Mouse (Mus musculus) retina, postnatal 1 day (tissue): ENCODE measurements around the gene Hpse2.
A peak's percentile ranks its signal among the peaks of the same experiment; 100 is the strongest.
"Not testable (repeated sequence)": the region's sequence is repeated elsewhere in the genome, so short reads cannot be mapped to it uniquely, and the experiment has no call there.

Source experiments
- DNase-seq: peaks from one replicate; pipeline ENCODE4 v3.0.0-alpha.2; 2012

Hpse2 gene

DNA sequence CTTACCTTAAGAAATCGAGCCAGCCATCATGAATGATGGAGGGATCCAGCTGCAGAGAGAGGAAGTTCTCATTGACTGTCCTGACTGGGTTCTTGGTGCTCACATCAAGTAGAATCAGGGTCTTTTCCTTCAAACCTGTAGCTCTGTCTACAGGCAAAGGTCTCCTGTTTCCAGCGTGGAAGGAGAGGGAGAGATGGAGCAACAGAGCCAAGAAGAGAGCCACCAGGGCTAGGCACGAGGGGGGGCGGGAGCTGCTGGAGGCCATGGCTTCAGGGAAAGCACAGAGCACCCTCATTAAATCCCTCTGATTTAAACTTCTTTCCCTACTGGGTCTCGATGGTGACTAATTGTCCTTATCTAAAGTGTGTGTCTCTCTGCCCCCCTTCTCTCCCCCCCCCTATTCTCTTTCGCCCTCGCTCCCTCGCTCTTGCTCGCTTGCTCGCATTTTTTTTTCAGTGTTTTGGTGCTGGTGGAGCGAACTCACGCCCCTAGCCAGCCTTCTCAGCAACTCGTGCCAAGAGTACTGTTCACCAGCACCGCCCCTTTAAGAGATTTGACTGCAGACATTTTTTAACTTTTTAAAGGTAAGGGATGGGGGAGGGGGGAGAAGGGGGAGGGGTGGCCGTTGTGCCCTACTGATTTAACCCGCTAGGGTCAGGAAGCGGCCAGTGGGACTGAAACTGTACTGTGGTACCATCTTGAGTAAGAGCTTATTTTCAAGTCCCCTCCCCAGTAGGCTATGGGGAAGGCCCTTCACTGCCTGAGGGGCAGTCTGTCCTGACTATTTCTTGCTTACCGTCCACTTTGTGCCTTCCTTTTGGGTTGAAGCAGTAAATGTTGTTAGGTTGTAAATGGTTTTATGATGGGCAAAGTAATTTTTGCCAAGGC lies at the start of gene Hpse2:
Gene Hpse2 (minus strand): TSS at position 339 of the 888 bp plus-strand sequence.
- DNase-seq: peak; percentile 40

DNA sequence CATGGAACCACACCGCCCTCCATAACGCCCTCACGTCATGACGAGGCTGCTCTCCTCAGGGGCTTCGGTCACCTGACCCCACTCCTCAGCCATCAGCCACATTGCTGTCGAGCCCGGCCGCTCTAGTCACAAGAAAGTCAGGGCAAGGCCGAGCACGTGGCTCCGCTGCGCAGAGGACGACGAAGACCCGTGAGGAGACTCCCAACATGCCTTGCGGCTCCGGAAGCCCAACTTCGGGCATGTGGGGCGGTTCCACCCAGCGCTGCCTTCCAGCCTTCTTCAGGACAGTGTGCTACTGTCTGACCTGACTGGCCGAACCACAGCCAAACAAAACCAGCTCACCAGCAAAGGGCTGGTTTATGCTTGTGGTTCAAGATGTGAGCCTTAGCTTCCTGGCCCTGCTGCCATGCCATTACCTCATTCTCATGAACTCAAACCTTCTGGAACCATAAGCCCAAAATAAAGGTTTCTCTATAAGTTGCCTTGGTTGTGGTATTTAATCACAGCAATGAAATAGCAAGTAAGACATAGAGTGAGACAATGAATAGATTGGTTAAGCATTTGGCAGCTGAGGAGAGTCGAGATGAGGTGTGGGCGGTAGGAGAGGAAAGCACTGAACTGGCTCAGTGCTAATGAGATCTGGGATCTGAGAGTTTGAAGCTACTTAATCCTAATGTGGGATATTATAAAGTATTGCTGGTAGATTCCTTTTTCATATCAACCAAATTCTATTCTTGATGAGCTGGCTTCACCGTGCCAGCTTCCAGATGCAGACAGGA lies 39.5 kb upstream of the Hpse2 start:
- DNase-seq: no peak

DNA sequence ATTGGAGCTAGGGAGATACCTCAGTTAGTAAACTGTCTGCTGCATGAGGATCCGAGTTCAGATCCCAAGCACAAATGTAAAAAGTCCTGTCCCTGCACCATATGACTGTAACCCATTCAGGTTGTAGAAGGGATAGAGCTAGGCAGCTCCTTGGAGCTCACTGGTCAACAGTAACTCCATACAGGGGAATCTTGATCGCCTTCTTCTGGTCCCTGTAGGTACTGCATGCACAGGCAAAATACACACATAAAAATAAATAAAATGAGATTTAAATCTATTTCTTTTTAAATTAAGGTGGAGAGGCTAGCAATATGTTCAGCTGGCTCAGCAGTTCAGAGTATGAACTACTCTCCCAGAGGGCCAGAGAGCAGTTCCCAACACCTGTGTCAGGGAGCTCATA lies 35.9 kb upstream of the Hpse2 start:
- DNase-seq: no peak

DNA sequence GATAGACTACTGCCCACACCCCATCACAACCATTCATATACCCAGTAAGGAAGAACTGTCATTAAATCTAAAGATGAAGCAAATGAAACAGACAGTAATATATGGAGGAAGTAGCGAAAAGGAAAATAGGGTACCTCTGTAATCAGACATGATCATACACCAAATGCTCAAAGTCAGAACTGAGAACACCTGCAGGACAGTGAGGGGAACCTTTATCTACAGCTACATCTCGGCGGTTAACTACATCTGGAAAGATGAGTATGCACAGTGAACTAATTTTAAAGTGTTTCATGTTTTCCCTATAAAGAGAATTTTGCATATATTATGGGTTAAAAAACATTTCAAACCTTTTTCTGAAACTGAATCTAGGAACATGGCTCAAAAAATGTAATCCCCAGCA lies 32.4 kb upstream of the Hpse2 start:
- DNase-seq: no peak

DNA sequence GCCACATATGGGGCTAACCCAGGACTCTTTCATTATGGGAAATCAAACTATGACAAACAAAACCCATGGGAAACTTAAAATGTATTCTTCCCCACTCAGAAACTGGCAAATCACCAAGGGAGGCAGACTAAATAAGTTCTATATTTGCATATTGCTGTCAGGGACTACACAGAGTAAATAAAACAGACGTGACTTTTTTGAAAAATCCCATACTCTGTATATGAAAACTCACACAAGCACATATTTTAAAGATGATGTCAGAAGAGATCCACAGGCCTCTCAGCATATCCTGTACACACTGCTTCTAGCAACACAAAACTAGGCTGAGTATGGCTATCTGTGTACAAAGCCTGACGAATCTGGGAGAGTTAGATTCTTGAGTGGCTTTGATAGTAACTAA lies 27.4 kb upstream of the Hpse2 start:
- DNase-seq: no peak

DNA sequence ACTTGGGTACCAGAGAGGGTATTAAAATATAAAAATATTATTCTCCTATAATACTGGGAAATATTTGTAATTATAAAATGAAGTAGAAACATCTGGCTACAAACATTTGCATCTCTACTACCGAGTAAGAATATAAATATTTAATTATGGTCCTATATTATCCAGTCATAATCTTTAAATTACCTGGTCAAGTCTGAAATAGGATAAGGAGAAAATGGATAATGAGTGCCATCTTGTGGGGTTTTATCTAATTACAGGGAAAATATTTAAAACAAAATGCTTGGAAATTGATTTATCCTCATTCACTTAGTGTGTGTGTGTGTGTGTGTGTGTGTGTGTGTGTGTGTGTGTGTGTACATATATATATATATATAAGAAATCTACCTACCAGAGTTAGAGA lies 19.0 kb upstream of the Hpse2 start:
- DNase-seq: no peak

DNA sequence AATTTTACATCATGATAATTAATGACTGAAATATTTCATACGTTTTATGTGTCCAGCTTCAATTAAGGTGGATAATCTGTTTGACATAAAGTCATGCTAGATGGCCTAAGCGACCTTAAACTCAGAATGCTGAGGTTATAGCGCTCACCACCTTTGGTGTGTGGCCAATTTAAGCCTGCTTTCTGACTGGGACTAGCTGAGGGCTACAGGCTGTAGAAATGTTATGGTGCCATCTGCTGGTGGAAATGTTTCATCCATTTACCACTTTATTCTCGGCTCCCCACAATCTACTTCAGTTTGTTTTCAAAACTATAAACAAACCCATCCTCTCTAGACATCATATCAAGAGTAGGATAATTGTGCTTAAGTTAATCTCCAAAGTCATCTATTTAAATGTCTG lies 8.2 kb upstream of the Hpse2 start:
- peak; percentile 74 for DNase-seq

DNA sequence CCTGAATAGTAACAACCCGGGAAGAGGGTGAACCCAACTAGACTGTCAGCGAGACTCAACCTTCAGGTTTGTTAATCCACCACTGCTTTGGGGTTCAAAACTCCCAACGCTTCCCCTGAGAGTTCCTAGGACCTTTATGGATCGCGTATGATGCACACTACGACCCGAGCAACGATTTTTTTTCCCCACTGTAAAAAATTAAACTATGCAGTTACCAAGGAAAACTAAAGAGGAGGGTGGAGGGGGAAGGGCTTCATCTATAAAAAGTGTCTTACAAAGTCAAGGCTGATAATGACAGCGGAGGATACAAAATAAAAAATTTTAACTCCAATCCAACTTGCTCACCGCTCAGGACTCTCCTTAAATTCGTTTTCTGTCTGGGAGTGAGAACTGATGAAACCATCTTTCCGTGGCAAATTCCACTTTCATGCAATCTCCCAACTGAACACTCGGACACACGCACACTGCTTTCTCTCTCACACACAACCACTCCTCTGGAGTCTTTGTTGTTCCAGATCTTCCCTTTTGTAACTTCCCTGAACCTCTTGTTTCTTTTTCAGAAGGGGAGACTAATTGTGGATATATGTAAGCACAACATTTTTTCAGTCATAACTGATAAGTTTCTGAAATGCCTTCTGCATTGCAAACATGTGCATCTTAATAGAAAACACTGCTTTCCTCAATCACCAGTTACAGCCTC lies 934 bp downstream of the Hpse2 start:
- DNase-seq: peak; percentile 6

DNA sequence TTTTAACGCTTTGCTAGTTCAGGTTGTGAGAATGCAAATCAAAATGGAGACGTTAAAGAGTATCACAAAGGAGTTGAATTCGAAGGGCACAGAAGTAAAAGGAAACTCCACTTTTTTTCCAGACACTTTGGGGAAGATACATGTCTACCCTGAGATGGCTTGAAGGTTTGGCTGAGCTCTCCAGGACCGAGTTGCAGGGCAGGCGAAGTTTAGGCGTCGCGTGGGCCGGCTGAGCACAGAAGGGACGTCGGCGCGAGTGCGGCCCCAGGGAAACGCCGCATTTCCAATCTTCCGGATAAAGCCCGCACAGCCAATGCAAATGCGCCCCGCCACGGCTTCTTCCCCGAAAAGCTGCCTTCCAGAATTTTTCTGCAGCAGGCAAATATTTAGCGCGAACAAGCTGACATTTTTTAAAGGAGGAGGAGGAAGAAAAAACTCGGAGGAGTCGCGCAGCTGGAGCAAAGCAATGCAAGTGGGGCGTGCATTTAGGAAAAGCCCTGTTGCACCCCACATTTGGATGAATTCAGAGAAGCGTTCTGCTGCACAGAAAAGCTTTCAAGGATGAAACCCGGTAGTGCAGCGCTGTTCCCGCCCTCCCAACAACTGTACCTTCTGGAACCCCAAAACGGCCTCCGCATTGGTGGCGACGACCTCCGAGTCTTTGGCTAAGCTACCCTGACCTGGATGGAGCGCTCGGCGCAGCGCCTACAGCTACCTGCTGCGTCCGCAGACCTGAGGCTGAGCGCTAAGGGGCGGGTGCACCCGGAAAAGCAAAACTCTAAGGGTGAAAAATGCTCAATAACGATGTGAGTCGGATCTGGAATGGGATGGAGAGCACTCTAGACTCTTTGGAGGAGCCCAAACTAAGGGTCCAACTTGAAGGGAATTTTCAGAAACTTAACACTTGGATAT lies 1.9 kb downstream of the Hpse2 start:
- DNase-seq: peak; percentile 14

DNA sequence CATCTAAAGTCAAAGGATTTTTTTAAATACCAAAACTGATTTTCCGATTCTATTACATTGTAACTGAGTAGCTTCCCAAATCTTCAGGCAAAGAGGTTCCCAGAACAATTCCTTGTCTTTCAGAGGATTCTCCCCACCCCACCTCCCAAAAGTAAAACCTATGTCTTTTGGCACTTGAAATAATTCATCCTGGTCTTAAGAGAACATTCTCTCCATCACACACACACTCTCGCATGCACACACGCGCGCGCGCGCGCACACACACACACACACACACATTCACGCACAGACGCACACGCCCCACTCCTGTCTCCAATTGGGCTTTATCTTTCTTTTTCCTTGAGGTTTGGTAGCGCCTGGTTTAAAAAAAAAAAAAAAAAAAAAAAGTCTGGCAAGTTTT lies 2.7 kb downstream of the Hpse2 start:
- peak; percentile 15 for DNase-seq

DNA sequence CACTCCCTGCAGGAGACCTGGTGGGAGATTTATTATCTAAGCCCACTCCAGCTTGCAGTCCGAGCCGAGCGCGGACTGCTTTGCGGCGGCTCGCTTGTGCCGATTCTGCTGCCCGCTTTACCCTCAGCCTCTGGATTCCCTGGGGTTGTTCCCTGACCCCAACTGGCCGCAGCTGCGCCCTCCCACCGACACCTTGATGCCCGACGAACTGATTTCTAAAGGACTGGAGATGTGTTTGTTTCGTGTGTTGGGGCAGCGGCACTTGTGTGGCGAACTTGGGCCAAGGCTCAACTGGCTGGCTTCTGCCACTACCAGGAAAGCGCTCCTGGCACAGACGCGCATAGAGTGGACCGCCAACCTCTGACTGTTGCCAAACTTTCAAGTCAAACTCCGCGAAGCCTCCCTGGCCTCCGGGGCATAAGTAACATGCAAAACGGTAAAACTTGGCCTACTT lies 3.1 kb downstream of the Hpse2 start:
- peak; percentile 22 for DNase-seq

DNA sequence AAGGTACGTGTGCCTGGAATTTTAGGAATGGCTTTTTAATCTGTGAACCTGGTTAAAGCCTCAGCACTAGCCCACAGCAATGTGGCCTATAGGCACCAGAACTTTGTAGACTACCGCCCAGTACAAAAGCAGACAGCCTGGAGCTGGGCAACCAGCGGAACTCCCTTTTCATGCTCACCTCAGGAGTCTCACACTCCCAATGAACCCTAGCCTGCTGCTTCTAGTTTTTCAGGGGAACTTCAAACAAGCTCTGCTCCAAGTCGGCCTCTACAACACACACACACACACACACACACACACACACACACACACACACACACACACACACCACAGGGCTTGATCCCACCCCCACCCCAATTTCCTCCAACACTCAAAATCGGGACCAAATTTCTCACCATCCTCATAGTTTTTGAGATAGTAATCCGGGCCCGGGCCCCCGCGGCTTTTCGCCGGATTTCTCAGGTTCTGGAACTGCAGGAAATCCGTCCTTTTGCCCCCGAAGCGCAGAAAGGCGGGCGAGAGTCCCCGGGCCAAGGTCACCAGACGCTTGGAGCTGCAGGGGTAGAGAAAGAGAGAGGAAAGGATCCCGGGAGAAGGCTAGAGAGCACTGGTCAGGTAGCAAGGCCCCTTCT lies 3.7 kb downstream of the Hpse2 start:
- no peak for DNase-seq

DNA sequence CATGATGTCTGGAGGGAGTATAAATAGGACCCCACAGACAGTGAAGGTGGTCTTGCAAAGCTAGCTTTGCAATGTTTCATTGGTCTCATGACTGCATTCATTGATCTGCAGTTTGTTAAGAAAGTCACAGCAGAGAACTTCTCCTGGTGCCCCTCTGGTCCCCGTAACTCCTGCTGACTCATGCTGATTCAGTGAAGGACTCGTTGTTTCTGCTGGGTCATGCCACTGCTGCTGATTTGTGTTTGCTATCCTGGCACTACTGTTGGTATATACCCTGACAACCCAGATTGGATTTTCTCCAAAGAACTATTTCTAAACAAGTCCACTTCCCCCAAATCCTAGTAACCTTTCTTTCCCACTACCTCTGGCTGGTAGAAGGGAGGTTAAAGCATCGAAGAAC lies 29.3 kb downstream of the Hpse2 start:
- no peak for DNase-seq

DNA sequence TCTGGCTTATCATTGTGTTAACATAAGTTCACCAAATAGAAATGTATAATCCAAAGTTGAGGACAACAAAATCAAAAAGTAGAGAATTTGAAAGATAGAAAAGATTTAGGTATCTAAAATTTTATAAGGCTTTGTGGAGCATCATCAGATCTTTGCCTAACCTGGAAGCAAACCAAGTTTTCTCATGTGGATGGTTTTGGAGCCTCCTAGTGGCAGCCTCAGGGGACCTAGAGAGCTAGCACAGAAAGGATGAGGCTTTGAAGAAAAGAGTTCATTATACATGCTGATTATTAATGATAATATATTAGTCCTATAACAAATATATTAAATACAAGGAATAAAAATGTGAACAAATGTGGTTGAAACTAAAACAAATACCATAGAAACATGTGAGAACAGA lies 77.0 kb downstream of the Hpse2 start:
- peak; percentile 45 for DNase-seq

DNA sequence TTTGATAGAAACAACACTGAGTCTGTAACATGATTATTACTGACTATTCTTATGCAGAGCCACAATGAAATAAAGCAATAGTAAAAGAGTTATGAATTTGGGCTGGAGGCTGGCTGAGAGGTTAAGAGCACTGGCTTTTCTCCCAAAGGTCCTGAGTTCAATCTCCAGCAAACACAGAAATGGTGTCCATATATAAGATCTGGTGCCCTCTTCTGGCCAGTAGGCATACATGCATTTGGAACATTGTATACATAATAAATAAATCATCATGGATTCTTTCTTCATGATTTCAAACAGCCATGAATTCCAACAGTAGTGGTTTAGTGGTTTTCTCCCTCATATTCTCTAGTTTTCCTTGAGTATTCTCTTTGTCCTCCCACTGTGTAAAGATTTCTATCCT lies 81.4 kb downstream of the Hpse2 start:
- DNase-seq: peak; percentile 5

DNA sequence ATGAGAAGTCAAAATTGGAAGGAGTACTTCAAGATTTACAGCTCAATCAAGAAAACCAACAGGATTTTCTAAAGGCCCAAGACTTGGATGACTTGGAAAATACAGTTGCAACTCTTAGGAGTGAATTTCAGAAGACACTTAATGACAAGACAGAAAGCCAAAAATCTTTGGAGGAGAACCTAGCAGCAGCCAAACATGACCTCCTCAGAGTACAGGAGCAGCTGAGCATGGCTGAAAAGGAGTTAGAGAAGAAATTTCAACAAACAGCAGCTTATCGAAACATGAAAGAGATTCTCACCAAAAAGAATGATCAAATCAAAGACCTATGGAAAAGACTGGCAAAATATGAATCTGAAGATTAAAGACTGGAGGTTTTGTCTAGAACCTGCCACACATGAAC lies 106.8 kb downstream of the Hpse2 start:
- DNase-seq: not testable (repeated sequence)

DNA sequence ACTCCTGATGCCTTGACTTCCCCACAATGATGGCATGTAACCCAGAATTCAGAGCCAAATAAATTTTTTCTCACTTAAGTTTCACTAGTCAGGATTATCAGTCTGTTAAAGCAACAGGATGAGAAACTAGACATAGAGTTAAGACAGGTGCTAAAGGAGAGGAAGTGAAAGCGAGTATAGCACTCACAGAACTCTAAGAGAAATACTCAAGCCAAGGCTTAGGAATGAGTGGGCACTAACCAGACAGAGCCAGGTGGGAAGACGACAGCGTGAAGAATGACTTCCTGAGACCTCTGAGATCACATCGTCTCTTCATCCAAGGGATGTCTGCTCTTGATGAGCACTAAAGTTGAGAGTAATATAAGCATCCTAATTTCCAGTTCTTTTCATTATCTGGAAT lies 144.2 kb downstream of the Hpse2 start:
- DNase-seq: no peak

DNA sequence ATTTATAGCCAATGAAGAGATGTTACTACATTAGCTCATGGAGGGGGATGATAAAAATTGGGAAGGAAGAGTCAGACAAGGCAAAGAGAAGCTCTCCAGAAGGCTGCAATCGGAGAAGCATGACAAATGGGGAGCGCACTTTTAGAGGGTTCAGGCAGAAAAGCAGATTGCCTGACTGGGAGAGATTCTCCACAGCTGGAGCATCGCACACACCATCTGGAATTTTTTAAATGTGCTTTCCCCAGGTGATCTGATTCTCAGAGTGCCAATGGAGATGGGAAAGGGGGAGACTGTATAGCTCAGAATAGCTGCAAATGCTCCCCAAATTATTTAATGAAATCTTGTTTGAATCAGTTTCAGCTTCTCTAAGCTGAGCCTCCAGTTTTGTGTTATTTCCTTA lies 156.4 kb downstream of the Hpse2 start:
- DNase-seq: no peak

DNA sequence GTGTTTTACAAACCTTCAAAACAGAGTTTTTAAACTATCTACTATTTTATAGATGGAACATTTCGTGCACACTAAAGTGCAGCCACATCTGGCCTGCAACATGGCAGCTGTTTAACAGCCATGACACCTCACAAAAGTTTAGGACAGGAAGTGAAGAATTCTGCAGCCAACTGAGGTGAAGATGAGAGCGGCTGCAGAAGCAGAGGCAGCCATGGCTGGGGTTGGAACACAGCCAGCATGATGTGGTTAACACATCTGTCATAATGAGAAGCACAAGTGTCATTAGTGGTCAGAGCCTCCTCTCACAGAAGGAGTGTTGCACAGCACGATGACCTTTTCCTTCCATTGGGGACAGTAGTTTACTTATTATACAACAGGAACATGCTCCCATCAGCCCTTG lies 194.6 kb downstream of the Hpse2 start:
- DNase-seq: no peak

DNA sequence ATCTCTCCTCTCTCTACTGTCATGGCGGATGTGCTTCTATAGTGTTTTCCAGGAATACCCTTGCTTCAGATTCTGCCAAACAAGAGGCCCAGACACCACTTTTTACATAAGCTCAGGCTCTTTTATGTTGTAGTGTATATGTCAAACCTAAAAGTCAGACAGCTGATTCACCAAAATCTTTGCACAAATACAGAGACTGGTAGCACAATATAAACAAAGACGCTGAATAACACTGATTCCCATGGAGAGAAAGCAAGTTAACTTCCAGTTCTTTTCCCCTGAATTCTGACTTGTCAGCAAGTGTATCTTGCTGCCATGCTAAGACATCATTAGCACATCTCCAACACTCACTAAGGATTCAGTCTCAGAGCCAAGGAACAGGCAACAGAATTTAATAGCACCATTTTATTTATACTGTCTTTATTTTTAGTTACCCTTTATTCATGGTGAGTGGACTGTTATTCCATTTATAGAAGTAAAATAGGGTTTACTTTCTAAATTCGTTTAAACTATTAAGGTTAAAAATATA lies 212.7 kb downstream of the Hpse2 start:
- DNase-seq: no peak

DNA sequence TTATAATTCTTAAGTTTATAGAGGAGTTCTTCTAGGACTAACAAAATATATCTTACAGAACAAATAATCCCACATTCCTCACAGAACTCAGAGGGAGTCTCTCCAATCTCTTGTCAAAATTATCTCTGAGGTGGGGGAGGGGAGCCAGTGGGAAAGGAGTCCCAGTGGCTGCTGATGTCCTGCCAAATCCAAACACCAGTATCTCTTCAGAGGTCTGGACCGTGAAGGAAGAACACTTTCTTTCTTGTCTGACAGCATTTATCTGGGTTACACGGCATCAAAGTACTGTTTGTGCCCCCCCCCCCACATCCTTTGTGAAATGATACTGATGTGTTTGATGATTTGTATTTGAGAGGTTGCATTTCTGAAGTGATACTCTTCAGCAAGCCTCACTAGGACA lies 213.3 kb downstream of the Hpse2 start:
- no peak for DNase-seq

DNA sequence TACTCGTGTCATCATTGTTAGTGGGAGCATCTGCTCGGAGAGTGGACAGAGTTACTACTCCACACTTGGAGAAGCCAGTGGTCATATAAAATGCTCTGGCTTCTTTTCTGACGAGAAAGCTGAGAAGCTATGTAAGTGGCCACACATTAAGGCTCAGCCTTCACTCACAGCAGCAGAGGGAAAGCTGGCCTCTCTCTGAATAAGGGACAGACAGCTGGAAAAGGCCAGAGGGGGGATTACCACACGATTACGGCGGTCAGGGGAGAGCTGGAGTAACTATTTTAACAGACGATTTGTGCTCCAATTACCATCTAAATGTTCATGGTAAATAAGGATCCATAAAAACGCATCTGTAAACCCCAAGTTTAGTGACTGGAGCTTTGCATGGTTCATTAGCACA lies 232.1 kb downstream of the Hpse2 start:
- DNase-seq: no peak
